Mouse (Mus musculus) embryonic facial prominence, embryonic 15.5 days (tissue): ENCODE measurements around the gene Tssk3. TPM values are rescaled to one million over a fixed set of nuclear protein-coding genes. Genes with fewer than 3 reads are reported as not detected.

ENCODE experiments used
- ATAC-seq: fragments of 200-750 bp; cut with Nextera tagmentation; 2 replicates; pipeline ENCODE4 v1.8.0; 2017; ENCODE audit warnings: low read depth, moderate TSS enrichment; ENCODE audit not compliant: insufficient number of reproducible peaks, low FRiP score, low TSS enrichment
- H3K27ac ChIP-seq: fragments of 300-500 bp; sonication (generic); replicated peaks from 2 replicates; pipeline ENCODE4 v1.5.1; 2015; ENCODE audit warnings: mild to moderate bottlenecking, inconsistent platforms
- H3K27me3 ChIP-seq: fragments of 300-500 bp; sonication (generic); 2 replicates; pipeline ENCODE4 v1.6.1; 2015; ENCODE audit warnings: inconsistent platforms
- H3K36me3 ChIP-seq: fragments of 300-500 bp; sonication (generic); 2 replicates; pipeline ENCODE4 v1.6.1; 2015; ENCODE audit warnings: mild to moderate bottlenecking, inconsistent platforms
- H3K4me1 ChIP-seq: fragments of 300-500 bp; sonication (generic); 2 replicates; pipeline ENCODE4 v1.6.1; 2015; ENCODE audit warnings: inconsistent platforms
- H3K4me2 ChIP-seq: fragments of 300-500 bp; sonication (generic); replicated peaks from 2 replicates; pipeline ENCODE4 v1.6.1; 2015; ENCODE audit warnings: mild to moderate bottlenecking, inconsistent platforms
- H3K4me3 ChIP-seq: fragments of 300-500 bp; sonication (generic); replicated peaks from 2 replicates; pipeline ENCODE4 v1.5.1; 2015; ENCODE audit warnings: mild to moderate bottlenecking, inconsistent platforms
- H3K9ac ChIP-seq: fragments of 300-500 bp; sonication (generic); 2 replicates; pipeline ENCODE4 v1.6.1; 2015; ENCODE audit warnings: inconsistent platforms
- H3K9me3 ChIP-seq: fragments of 300-500 bp; sonication (generic); replicated peaks from 2 replicates; pipeline ENCODE4 v1.6.1; 2016; ENCODE audit warnings: inconsistent platforms
- WGBS: fragments of 180-500 bp; shearing (Covaris S2); methylation state at CpG from one replicate; pipeline ENCODE4 v1.1.7; 2015; 5-methylcytosine and 5-hydroxymethylcytosine counted together
- polyA plus RNA-seq: library from polyadenylated mRNA; unstranded; fragments of >200 nt; fragmentation: Nextera tagmentation; extraction: Ambion mirVana; gene quantifications from 2 replicates; pipeline ENCODE4 v1.2.1, GENCODE M21; 2015

Gene Tssk3
- polyA plus RNA-seq, 1 experiment from 2014 or later = not detected

DNA sequence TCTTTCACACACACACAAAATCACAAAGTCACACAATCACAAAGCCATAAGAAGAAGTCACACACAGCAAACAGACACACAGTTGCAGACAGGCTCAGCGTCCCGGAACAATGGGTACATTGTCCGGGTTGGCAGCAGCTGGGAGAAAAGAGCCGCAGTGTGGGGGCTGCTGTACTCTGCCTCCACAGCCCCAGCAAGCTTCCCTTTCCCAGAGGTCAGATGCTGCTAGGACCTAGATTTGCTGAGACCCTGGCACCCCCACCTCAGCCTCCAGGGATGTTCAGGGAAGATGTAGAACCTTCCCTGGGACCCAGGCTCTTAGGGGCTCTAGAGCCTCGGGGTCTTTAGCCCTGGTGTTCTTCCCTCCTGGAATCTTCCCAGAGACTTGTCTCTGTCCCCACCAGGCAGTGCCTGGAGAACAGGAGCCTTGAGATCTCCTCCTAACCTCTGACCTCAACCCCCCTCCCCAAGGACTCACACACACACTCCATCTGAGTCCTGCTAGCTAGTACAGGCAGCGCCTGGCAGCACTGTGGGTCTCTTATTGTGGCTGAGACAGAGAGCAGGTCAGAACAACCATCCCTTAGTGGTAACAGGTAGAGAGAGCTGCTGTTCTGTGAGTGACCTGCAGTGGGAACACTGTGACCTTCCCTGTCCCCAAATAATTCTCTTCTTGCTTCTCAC lies 20.7 kb upstream of the Tssk3 start:
- peaks cover 2% of the 10 kb centered on the region for H3K36me3 ChIP-seq
- H3K27me3 ChIP-seq = no peaks in the 10 kb centered on the region
- ATAC-seq = no peak
- no peaks in the 10 kb centered on the region for H3K9me3 ChIP-seq
- H3K27ac ChIP-seq = peak overlapping the region; percentile 59; the same call in 1 of the 2 replicates
- WGBS = 23% methylated on average over 6 of the region's 6 CpGs
- H3K4me2 ChIP-seq = no peak overlapping the region
- no peak overlapping the region for H3K9ac ChIP-seq
- H3K4me1 ChIP-seq = peaks cover 39% of the 10 kb centered on the region
- H3K4me3 ChIP-seq = no peak overlapping the region

DNA sequence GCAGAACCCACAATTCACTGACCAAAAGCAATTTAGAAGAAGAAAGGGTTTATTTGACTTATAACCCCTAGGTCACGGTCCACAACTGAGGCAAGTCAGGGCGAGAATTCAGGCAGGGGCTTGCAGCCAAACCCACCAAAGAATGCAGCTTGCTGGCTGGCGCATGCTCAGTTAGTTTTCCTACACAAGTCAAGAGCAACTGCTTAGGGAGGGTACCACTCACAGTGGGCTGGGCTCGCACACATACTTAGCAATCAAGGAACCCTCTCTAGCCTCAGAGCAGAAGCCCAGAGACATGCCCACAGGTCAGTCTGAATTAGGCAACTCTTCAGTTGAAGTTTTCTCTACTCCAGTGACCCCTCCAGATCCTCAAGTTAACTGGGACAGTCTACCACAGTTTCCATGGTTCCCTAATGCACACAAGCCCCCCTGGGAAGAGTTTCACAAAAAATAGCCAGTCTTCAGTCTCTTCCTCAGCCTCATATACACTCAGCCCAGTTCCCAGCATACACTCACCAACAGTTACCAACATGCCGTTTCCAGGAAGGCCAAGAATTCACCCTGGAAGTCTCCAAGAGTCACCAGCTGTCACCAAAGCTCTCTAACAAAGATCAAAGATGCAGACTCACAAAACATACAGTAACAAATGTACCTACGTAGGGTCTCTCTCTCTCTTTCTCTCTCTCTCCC lies 20.0 kb upstream of the Tssk3 start:
- Histone ChIP-seq H3K9me3 (no peaks in the 10 kb centered on the region), H3K4me1 (peaks cover 36% of the 10 kb centered on the region), H3K36me3 (no peaks in the 10 kb centered on the region), H3K4me3 (no peak overlapping the region), H3K9ac (no peak overlapping the region), H3K27me3 (no peaks in the 10 kb centered on the region), H3K27ac (peak overlapping the region; percentile 59; the same call in 1 of the 2 replicates), H3K4me2 (no peak overlapping the region)
- 34% methylated on average over 6 of the region's 6 CpGs for WGBS
- ATAC-seq = no peak

DNA sequence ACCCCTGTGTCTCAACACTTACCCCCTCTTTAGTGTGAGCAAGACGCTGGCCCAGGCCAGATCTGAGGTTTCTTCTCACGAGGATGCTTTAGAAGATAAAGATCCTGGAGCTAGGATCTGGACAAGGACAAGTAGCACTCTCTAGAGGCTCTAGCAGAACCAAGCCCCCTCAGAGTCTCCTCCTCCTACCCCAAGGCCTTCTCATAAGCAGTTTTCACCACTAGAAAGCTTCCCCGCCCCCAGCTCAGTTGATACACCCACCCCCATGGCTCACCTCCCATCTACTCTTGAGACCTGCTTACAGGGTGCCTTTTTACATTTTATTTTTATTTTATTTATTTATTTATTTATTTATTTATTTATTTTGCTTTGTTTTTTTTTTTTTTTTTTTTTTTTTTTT lies 18.8 kb upstream of the Tssk3 start:
- Histone ChIP-seq H3K27me3 (no peaks in the 10 kb centered on the region), H3K4me2 (no peak overlapping the region), H3K9ac (no peak overlapping the region), H3K4me1 (peaks cover 25% of the 10 kb centered on the region), H3K36me3 (no peaks in the 10 kb centered on the region), H3K9me3 (no peaks in the 10 kb centered on the region), H3K4me3 (no peak overlapping the region), H3K27ac (no peak overlapping the region)
- ATAC-seq = no peak
- 63% methylated on average over 3 of the region's 3 CpGs for WGBS

DNA sequence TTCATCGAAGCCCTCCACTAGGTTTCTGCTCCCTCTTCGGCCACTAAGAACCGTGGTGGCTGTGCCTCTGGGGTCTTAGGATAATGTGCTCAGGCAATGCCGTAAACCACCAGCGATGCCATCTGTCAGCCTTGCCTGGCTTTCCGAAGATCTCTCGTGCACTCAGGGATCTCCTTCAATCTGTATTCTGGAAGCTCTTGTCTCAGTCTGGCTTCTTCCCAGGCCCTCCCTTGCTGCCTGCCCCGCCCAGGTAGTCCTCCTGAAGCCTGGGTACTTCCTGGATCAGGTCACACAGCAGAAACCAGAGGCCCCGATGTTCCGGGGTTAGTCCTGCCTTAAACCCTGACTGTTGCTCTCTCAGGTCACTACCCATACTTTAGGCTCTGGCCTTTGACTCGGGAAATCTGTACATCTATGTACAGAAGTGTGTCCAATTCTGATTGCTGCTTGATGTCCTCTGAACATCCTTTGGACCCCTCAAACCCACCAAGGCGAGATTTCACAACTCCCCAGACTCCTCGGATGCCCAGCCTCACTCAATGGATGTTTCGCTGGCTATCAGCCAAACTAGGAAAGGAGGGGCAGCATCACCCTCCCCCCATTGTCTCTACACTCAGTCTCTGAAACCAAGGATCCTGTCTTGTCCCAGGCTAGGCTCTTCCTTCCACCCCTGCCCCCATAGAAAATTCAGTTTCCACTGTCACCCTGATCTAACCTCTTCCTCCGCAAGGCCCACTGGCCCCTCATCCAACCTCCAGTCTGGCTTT lies 18.2 kb upstream of the Tssk3 start:
- no peaks in the 10 kb centered on the region for H3K36me3 ChIP-seq
- no peak overlapping the region for H3K9ac ChIP-seq
- H3K4me3 ChIP-seq = no peak overlapping the region
- WGBS = 57% methylated on average over 15 of the region's 15 CpGs
- ATAC-seq = no peak
- H3K4me1 ChIP-seq = peaks cover 25% of the 10 kb centered on the region
- H3K27ac ChIP-seq = no peak overlapping the region
- no peaks in the 10 kb centered on the region for H3K9me3 ChIP-seq
- no peak overlapping the region for H3K4me2 ChIP-seq
- no peaks in the 10 kb centered on the region for H3K27me3 ChIP-seq

DNA sequence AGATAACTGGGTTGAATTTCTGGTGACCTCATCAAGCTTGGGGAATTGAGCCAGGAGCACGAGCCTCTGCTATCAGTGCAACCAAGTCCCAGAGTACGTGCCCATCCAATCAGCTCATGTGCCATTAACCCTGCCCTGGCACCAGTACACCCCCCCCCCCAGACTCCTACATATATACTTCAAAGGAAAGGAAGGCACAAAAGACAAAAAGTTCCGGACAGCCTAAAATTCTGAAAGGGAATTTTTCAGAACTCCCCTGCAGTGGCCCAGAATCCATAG lies 17.4 kb upstream of the Tssk3 start:
- no peak for ATAC-seq
- H3K9ac ChIP-seq = no peak overlapping the region
- no peaks in the 10 kb centered on the region for H3K9me3 ChIP-seq
- H3K4me1 ChIP-seq = peaks cover 28% of the 10 kb centered on the region
- no peak overlapping the region for H3K27ac ChIP-seq
- no peaks in the 10 kb centered on the region for H3K27me3 ChIP-seq
- no peak overlapping the region for H3K4me2 ChIP-seq
- 64% methylated on average over 3 of the region's 3 CpGs for WGBS
- H3K4me3 ChIP-seq = no peak overlapping the region
- no peaks in the 10 kb centered on the region for H3K36me3 ChIP-seq

DNA sequence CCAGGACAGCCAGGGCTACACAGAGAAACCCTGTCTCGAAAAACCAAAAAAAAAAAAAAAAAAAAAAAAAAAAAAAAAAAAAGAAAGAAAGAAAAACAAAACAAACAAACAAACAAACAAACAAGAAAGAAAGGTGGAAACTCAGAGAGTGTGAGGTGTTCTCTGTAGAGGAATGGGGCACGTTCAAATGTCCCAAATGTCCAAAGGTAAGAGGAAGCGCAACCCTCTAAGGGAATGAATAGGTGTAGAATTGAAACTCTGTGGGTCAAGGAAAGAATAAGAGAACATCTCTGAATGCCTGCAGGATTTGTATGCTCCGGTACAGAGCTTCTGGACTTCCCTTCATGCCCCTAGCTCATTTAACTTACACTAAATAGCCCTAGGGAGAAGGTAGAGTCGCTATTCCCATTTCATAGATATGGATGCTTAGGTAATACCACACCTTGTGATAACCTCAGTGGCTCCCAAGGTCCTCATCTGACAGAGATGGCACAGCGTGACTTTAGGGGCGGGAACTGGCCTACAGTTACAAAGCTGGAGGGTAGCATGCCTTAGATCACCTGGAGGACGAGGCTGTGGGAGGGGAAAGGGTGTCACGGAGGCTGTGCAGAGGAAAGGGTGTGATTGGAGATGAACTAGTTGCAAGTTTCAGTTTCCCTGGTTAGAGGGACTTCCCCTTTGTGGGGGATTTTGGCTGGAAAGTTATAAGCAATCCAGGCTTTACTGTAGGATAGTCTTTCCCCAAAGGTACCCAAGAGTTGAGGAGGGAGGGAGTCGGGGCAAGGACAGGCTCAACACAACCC lies 16.8 kb upstream of the Tssk3 start:
- WGBS = 62% methylated on average over 9 of the region's 10 CpGs
- Histone ChIP-seq H3K4me1 (peaks cover 28% of the 10 kb centered on the region), H3K4me2 (no peak overlapping the region), H3K36me3 (no peaks in the 10 kb centered on the region), H3K9me3 (no peaks in the 10 kb centered on the region), H3K4me3 (no peak overlapping the region), H3K9ac (no peak overlapping the region), H3K27me3 (no peaks in the 10 kb centered on the region), H3K27ac (no peak overlapping the region)
- no peak for ATAC-seq

DNA sequence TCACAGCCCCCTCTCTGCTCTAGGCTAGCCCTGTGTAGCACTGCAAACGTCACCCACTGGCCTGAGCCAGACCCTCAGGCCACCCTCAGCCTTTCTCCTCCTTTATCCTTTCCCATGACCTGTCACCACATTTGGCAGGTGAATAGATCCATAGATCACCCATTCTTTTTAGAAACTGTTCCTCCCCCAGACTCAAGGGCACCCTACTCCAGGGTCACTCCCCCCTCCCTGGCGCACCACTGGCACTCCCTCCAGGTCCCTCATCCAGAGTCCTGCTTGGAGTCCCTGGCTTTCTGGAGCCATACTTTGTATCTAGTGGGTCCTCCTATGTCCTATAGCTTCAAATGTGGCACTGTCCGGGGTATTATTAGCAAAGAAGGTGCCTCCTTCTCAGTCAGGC lies 14.7 kb upstream of the Tssk3 start:
- Histone ChIP-seq H3K4me2 (no peak overlapping the region), H3K4me3 (no peak overlapping the region), H3K27ac (no peak overlapping the region), H3K9me3 (no peaks in the 10 kb centered on the region), H3K36me3 (no peaks in the 10 kb centered on the region), H3K4me1 (peaks cover 21% of the 10 kb centered on the region), H3K9ac (no peak overlapping the region), H3K27me3 (no peaks in the 10 kb centered on the region)
- 77% methylated on average over 3 of the region's 3 CpGs for WGBS
- ATAC-seq = no peak

DNA sequence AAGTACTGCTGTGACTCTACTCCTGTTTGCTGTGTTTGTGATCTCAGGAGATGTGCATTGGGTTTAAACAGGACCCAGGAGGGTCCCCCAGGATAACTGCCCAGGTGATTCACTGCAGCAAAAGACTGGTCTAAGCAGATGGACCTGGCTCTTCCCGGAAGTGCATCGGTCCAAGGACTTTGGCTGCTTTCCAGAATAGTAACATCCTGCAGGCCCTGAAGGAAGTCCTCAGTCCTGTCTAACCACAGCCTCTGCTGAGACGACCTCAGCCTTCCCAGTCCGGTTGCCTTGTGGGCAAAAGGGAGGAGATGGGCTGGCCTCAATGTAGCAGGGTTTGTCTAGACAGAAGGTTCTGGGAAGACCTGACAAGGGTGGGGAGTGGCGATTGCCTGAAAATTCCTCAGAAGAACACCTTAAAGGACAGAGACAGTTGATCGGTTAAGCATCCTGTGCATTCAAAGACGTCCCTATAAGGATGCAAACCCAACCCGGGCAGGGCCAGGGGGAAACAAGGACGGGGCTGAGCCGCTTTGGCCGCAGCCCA lies 12.2 kb upstream of the Tssk3 start:
- H3K4me3 ChIP-seq = no peak overlapping the region
- no peaks in the 10 kb centered on the region for H3K27me3 ChIP-seq
- H3K36me3 ChIP-seq = no peaks in the 10 kb centered on the region
- H3K27ac ChIP-seq = no peak overlapping the region
- WGBS = 42% methylated on average over 11 of the region's 11 CpGs
- H3K9ac ChIP-seq = no peak overlapping the region
- H3K9me3 ChIP-seq = no peaks in the 10 kb centered on the region
- 0 out of 2 replicates have a peak overlapping the region, but pooled peaks have one; percentile 4 for H3K4me2 ChIP-seq
- ATAC-seq = no peak
- peaks cover 29% of the 10 kb centered on the region for H3K4me1 ChIP-seq

DNA sequence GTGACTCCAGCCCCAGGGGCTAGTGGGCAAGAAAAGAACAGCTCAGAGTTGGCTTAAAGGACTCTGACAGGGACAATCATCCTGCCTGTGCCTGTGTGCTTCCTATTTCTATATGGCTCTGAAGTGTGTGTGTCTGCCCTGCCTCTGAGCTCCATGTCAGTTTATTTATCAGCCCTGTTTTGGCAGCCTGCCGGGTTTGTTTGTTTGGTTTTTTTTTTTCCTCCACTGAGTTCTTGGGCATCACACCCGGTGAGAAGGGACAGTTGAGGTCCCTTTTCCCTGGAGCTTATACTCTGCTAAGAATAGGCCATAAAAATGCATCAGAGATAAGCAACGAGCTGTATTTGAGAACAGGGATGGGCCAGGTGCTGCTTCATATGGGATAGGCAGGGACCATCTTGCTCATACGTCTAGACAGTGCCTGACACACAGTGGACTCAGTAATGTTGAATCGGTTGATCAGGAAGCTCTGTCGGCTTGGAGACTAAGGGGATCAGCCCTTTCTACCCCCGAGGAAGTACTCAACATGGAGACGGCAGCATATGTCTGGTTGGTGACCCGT lies 11.6 kb upstream of the Tssk3 start:
- Histone ChIP-seq H3K36me3 (no peaks in the 10 kb centered on the region), H3K9me3 (no peaks in the 10 kb centered on the region), H3K9ac (no peak overlapping the region), H3K27me3 (no peaks in the 10 kb centered on the region), H3K27ac (no peak overlapping the region), H3K4me3 (no peak overlapping the region), H3K4me2 (no peak overlapping the region), H3K4me1 (peaks cover 29% of the 10 kb centered on the region)
- 61% methylated on average over 9 of the region's 9 CpGs for WGBS
- ATAC-seq = no peak

DNA sequence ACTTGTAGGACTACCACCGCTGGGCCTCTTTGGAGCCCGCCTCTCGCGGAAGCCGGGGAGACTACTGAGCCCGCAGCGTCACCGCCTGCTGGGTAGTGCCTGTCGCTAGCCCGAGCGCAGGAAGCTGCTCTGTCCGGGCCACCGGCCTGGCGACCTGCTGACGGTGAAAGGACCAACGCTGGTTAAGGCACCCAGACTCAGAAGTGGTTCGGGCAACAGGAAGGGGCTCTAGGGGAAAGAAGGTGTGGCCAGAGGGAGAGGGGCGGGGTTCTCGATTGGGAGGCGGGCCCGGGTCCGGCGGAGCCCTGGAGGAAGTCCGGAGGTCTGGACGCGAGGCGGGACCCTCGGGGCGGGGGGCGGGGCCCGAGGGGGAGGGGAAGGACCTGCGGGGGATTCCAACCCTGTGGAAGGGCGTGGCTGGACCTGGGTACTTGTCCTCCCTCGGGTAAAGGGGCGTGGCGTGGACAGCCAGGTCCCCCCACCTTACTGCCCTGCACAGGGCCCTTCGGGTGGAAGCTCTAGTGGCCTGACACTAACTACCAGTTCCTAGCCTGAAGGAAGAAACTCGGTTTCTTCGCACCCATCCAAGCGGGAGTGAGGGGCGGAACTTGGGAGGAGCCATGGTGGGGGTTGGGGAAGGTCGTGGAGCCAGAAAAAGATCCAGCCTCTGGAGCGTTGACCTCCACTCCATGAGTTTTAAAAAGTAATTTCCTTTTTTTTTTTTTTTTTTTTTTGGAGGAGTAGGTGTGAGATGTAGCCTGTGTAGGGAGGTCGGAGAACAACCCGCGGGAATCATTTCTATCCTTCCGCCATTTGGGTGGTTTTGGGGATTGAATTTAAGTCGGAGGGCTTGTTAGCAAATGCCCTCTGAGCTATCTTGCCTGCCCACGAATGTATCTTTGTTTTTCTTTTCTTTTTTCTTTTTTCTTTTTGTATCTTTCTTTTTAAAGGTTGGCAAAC lies 10.1 kb upstream of the Tssk3 start:
- Histone ChIP-seq H3K4me3 (peak overlapping the region; percentile 62), H3K36me3 (no peaks in the 10 kb centered on the region), H3K27ac (peak overlapping the region; percentile 89), H3K9me3 (no peaks in the 10 kb centered on the region), H3K27me3 (no peaks in the 10 kb centered on the region), H3K4me1 (peaks cover 40% of the 10 kb centered on the region), H3K4me2 (peak overlapping the region; percentile 80), H3K9ac (peak overlapping the region; percentile 47)
- ATAC-seq = peak; percentile 84
- 1% methylated on average over 48 of the region's 49 CpGs for WGBS
